Mouse (Mus musculus) gastrocnemius, adult 2 months (tissue): ENCODE measurements around the gene Klc2. TPM values are rescaled to one million over a fixed set of nuclear protein-coding genes. Genes with fewer than 3 reads are reported as not detected.
"Not testable (repeated sequence)": the region's sequence is repeated elsewhere in the genome, so short reads cannot be mapped to it uniquely, and the experiment has no call there.

Experiments
- DNase-seq: peaks from one replicate; pipeline ENCODE4 v3.0.0; 2022
- H3K27ac ChIP-seq: fragments of 200-600 bp; 2 replicates; pipeline ENCODE4 v1.8.1; 2022; ENCODE audit warnings: mild to moderate bottlenecking
- H3K4me3 ChIP-seq: fragments of 200-600 bp; 2 replicates; pipeline ENCODE4 v1.8.1; 2022; ENCODE audit warnings: mild to moderate bottlenecking, moderate library complexity
- CTCF ChIP-seq: fragments of 200-600 bp; IDR thresholded peaks from 2 replicates; pipeline ENCODE4 v1.8.1; 2022; ENCODE audit warnings: antibody characterized with exemption, mild to moderate bottlenecking, moderate library complexity
- intact Hi-C: fragments of 180-260 bp; cut with DNase I; formaldehyde crosslinking; loops from one replicate; pipeline ENCODE4 v1.15.1; 2025
- long read RNA-seq, 2 experiments: library from polyadenylated mRNA; stranded (forward); transcript quantifications; one replicate each; pipeline ENCODE4 v2.0.0; 2021
- total RNA-seq, 2 experiments: library from RNA; stranded (reverse); gene quantifications; 2 replicates each; pipeline ENCODE4 v1.2.3; 2021

Klc2 gene
- 10 to 100 TPM; 54.7 to 56.9 TPM for total RNA-seq
- long read RNA-seq, experiment 1, transcript Klc2-204 (16 exons, 3,169 nt), result major isoform, 42 of 97 reads
- long read RNA-seq, experiment 1, partial matches to known transcripts, result 8 of 97 reads
- long read RNA-seq, experiment 1, other reads (novel, unspliced or antisense), result 46 of 97 reads
- long read RNA-seq, experiment 2, transcript Klc2-204 (16 exons, 3,169 nt), result major isoform, 25 of 73 reads
- long read RNA-seq, experiment 2, partial matches to known transcripts, result 3 of 73 reads
- long read RNA-seq, experiment 2, other reads (novel, unspliced or antisense), result 44 of 73 reads

- no peak for TF ChIP-seq CTCF
- DNase-seq, result no peak
- intact Hi-C loops, result no loop called here
- H3K4me3 ChIP-seq, result peak within 1 kb of the TSS; percentile 84
- peak within 1 kb of the TSS; percentile 86 for H3K27ac ChIP-seq
These were observed at the start of gene Klc2 for GRCm38 (mm10) chr19:5118384-5118698. Klc2 (minus strand) TSS chr19:5118560.

- no peak overlapping the region for H3K27ac ChIP-seq
- intact Hi-C loops, result no loop called here
- no peak for TF ChIP-seq CTCF
- no peak overlapping the region for H3K4me3 ChIP-seq
- DNase-seq, result no peak
These were observed 49.1 kb upstream of the Klc2 start for GRCm38 (mm10) chr19:5167477-5167876.

- DNase-seq, result no peak
- H3K4me3 ChIP-seq, result no peak overlapping the region
- TF ChIP-seq CTCF, result peak; percentile 62
- intact Hi-C loops, result no loop called here
- no peak overlapping the region for H3K27ac ChIP-seq
These were observed 46.0 kb upstream of the Klc2 start for GRCm38 (mm10) chr19:5164380-5164779.

GRCm38 (mm10) chr19:5161913-5162312 is 43.6 kb upstream of the Klc2 start:
- no peak overlapping the region for H3K4me3 ChIP-seq
- TF ChIP-seq CTCF, result no peak
- intact Hi-C loops, result no loop called here
- DNase-seq, result no peak
- no peak overlapping the region for H3K27ac ChIP-seq

GRCm38 (mm10) chr19:5152261-5152660 is 33.9 kb upstream of the Klc2 start:
- no peak overlapping the region for H3K4me3 ChIP-seq
- no peak for TF ChIP-seq CTCF
- DNase-seq, result no peak
- intact Hi-C loops, result no loop called here
- no peak overlapping the region for H3K27ac ChIP-seq

GRCm38 (mm10) chr19:5151741-5152140 is 33.4 kb upstream of the Klc2 start:
- Histone ChIP-seq H3K27ac (no peak overlapping the region), H3K4me3 (no peak overlapping the region)
- TF ChIP-seq CTCF, result no peak
- DNase-seq, result no peak
- intact Hi-C loops, result no loop called here

- DNase-seq, result peak; percentile 44
- TF ChIP-seq CTCF, result peak; percentile 74
- intact Hi-C loops, result no loop called here
- Histone ChIP-seq H3K27ac (no peak overlapping the region), H3K4me3 (no peak overlapping the region)
These were observed 33.0 kb upstream of the Klc2 start for GRCm38 (mm10) chr19:5151331-5151730.

- intact Hi-C loops, result no loop called here
- TF ChIP-seq CTCF, result no peak
- H3K27ac ChIP-seq, result no peak overlapping the region
- H3K4me3 ChIP-seq, result no peak overlapping the region
- DNase-seq, result no peak
These were observed 32.0 kb upstream of the Klc2 start for GRCm38 (mm10) chr19:5150358-5150757.

GRCm38 (mm10) chr19:5149041-5149440 is 30.7 kb upstream of the Klc2 start:
- intact Hi-C loops, H3K27ac ChIP-seq, H3K4me3 ChIP-seq, DNase-seq: not testable (repeated sequence)

- intact Hi-C loops, result loop anchor here (2.0 kb wide), 1 partner anchor 23 kb away; no protein-coding TSS in a partner anchor
- TF ChIP-seq CTCF, result peak; percentile 73
- DNase-seq, result peak; percentile 45
- H3K4me3 ChIP-seq, result no peak overlapping the region
- H3K27ac ChIP-seq, result no peak overlapping the region
These were observed 21.3 kb upstream of the Klc2 start for GRCm38 (mm10) chr19:5139640-5140039.

- no peak for DNase-seq
- H3K27ac ChIP-seq, result no peak overlapping the region
- no peak for TF ChIP-seq CTCF
- H3K4me3 ChIP-seq, result no peak overlapping the region
- intact Hi-C loops, result loop anchor here (5.0 kb wide), 1 partner anchor 39 kb away; no protein-coding TSS in a partner anchor
These were observed 12.9 kb upstream of the Klc2 start for GRCm38 (mm10) chr19:5131237-5131636.

GRCm38 (mm10) chr19:5129770-5130169 is 11.4 kb upstream of the Klc2 start:
- no peak overlapping the region for H3K27ac ChIP-seq
- H3K4me3 ChIP-seq, result no peak overlapping the region
- no peak for DNase-seq
- TF ChIP-seq CTCF, result peak; percentile 50
- intact Hi-C loops, result loop anchor here (5.0 kb wide), 1 partner anchor 37 kb away; no protein-coding TSS in a partner anchor

GRCm38 (mm10) chr19:5124055-5124614 is 5.8 kb upstream of the Klc2 start:
- no peak for DNase-seq
- intact Hi-C loops, result no loop called here
- H3K4me3 ChIP-seq, result no peak overlapping the region
- H3K27ac ChIP-seq, result no peak overlapping the region
- TF ChIP-seq CTCF, result no peak

GRCm38 (mm10) chr19:5123241-5123640 is 4.9 kb upstream of the Klc2 start:
- TF ChIP-seq CTCF, result no peak
- Histone ChIP-seq H3K27ac (no peak overlapping the region), H3K4me3 (no peak overlapping the region)
- no peak for DNase-seq
- intact Hi-C loops, result no loop called here
